Mouse (Mus musculus) cerebellum, adult (tissue): ENCODE measurements around the gene She.
"Not testable (repeated sequence)": the region's sequence is repeated elsewhere in the genome, so short reads cannot be mapped to it uniquely, and the experiment has no call there.

ENCODE experiments used
- ATAC-seq: cut with Nextera tagmentation; 2 replicates; pipeline ENCODE4 v1.9.2; 2017; ENCODE audit warnings: mild to moderate bottlenecking, moderate library complexity, mixed read lengths; ENCODE audit not compliant: insufficient number of reproducible peaks, low FRiP score, low TSS enrichment

She gene

GRCm38 (mm10) chr3:89860343-89860742, 29.2 kb downstream of the She start:
- no peak for ATAC-seq

GRCm38 (mm10) chr3:89861070-89861469, 29.9 kb downstream of the She start:
- ATAC-seq, result no peak

GRCm38 (mm10) chr3:89862182-89862761, 31.1 kb downstream of the She start:
- ATAC-seq, result no peak

- ATAC-seq, result not testable (repeated sequence)
These were observed 32.1 kb downstream of the She start for GRCm38 (mm10) chr3:89863276-89863675.

- no peak for ATAC-seq
These were observed 32.7 kb downstream of the She start for GRCm38 (mm10) chr3:89863716-89864509.

GRCm38 (mm10) chr3:89865020-89865419, 33.9 kb downstream of the She start:
- ATAC-seq, result no peak

- no peak for ATAC-seq
These were observed 34.6 kb downstream of the She start for GRCm38 (mm10) chr3:89865764-89866163.

- no peak for ATAC-seq
These were observed 36.5 kb downstream of the She start for GRCm38 (mm10) chr3:89867651-89868050.

- no peak for ATAC-seq
These were observed 37.2 kb downstream of the She start for GRCm38 (mm10) chr3:89868357-89868756.

GRCm38 (mm10) chr3:89868956-89869355, 37.8 kb downstream of the She start:
- no peak for ATAC-seq

GRCm38 (mm10) chr3:89869556-89869955, 38.4 kb downstream of the She start:
- no peak for ATAC-seq

GRCm38 (mm10) chr3:89870472-89871271, 39.5 kb downstream of the She start:
- ATAC-seq, result no peak

- ATAC-seq, result no peak
These were observed 40.3 kb downstream of the She start for GRCm38 (mm10) chr3:89871339-89871914.

- ATAC-seq, result no peak
These were observed 41.0 kb downstream of the She start for GRCm38 (mm10) chr3:89872209-89872608.

- no peak for ATAC-seq
These were observed 41.5 kb downstream of the She start for GRCm38 (mm10) chr3:89872684-89873083.

- no peak for ATAC-seq
These were observed 42.9 kb downstream of the She start for GRCm38 (mm10) chr3:89874076-89874475.

GRCm38 (mm10) chr3:89875021-89875420, 43.9 kb downstream of the She start:
- ATAC-seq, result no peak

GRCm38 (mm10) chr3:89875781-89876180, 44.6 kb downstream of the She start:
- ATAC-seq, result no peak

- ATAC-seq, result no peak
These were observed 45.3 kb downstream of the She start for GRCm38 (mm10) chr3:89876469-89876868.

GRCm38 (mm10) chr3:89877129-89877528, 46.0 kb downstream of the She start:
- peak; percentile 15; the same call in 1 of the 2 replicates for ATAC-seq

- no peak for ATAC-seq
These were observed 47.3 kb downstream of the She start for GRCm38 (mm10) chr3:89878456-89878855.
